Mouse (Mus musculus) liver (tissue): ENCODE measurements around the gene Tpcn2.

Experiments
- DNase-seq: peaks from one replicate; pipeline ENCODE4 v3.0.0-alpha.2; 2020; ENCODE audit warnings: mixed read lengths

The Tpcn2 gene

GRCm38 (mm10) chr7:145298666-145299490 lies 15.1 kb upstream of the Tpcn2 start:
- no peak for DNase-seq

- DNase-seq = no peak
Observed at GRCm38 (mm10) chr7:145293859-145294258, 10.0 kb upstream of the Tpcn2 start.

DNA sequence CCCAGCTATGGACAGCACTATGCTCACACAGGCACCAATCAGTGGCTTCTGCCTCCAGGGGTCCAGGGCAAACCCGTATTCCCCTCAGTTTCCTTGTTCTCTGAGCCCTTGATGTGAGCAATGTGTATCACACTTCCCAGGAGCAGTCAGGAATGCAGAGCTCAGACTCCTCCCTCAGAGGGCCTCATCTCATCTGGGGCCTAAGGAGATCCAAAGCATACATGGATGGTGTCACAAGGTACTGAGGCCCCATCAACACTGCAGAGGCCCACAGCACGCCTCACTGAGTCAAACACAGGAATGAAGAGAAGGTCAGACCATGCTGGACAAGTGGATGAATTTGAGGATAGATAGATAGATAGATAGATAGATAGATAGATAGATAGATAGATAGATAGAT lies 8.9 kb upstream of the Tpcn2 start:
- DNase-seq = no peak

DNA sequence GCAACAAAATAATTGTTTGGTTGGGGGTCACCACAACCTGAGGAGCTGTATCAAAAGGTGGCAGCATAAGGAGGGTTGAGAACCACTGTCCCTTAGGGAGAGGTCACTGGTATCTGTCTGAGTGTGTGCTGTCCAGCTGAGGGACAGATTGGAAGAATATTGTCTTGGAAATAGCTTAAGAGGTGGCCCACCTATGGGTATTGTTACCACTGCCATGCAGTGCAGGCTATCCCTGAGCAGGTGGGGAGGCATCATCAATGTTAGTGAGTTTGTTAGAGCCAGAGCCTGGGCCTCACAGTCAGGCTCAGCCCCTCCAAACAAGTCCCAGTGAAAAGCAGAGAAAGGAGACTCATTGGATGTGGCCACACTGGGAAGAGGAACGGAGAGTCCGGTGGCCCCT lies 8.0 kb upstream of the Tpcn2 start:
- no peak for DNase-seq

DNA sequence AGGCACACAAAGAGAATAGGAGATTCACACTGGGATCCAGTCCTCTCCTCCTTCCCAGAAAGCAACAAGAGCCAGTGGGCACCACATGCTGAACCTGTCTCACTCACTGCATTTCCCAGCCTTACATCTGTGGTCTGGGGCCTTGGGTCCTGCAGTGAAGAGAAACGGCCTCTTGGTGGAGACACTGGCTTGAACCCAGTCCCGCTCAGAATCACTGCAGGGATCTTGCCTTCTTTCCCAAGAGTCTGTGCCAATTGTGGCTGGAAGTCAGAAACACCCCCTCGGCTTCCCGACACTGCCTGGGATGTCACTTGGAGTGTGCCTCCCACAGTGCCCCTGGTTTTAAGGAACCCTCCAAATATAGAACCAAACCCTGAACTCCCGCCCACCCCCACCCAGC lies 5.5 kb upstream of the Tpcn2 start:
- DNase-seq = no peak

GRCm38 (mm10) chr7:145287410-145287809 lies 3.6 kb upstream of the Tpcn2 start:
- no peak for DNase-seq

DNA sequence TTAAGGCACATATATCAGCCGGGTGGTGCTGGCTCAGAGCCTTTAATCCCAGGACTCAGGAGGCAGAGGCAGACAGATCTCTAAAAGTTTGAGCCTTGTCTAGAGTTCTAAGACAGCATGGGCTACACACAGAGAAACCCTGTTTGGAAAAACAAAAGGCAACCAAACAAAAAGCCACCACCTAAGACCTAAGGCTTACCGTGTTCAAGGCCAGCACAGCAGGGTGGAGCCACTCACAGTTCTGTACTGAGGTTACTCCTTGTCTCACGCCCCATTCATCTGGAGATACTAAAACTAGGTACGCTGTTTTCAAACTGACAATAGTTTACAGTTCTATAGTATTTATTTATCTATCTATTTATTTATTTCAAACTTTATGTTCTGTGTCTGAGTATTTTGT lies 1.7 kb upstream of the Tpcn2 start:
- no peak for DNase-seq

DNA sequence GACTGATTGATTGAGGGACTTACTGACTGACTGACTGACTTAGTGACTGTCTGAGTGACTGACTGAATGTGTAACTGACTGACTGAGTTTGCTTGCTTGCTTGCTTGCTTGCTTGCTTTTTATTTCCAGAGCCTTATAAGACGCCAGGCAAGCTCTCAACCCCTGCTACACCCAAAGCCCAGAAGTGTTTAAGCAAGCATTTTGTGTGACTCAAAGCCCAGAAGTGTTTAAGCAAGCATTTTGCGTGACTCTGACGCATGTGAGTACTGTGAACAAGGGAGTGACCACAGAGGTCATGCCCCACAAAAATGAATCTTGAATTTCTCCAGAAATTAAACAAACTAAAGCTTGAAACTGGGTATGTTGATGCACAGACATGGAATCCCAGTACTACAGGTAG lies 482 bp upstream of the Tpcn2 start:
- DNase-seq = no peak

- no peak for DNase-seq
Observed at GRCm38 (mm10) chr7:145283041-145283440, 770 bp downstream of the Tpcn2 start.

- DNase-seq = no peak
Observed at GRCm38 (mm10) chr7:145281396-145281795, 2.4 kb downstream of the Tpcn2 start.

- DNase-seq = no peak
Observed at GRCm38 (mm10) chr7:145275488-145275887, 8.3 kb downstream of the Tpcn2 start.

DNA sequence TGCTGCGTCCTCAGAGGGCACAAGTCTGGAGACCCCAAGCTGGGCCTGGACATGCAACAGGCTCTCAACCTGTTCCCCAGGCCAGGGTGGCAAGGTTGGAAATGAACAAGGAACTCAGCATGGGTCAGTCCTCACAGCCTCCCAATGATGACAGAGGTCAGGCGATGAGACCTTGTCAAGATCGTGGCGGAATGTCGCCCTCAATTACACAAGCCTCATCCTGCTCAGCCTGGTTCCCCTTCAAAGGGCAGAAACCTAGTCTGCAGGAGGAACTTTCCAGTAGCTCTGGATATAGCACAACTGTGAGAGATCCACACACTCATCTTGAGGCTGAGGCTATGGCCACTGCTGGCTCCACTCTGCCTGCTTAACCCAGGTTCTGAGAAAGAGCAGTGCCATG lies 12.9 kb downstream of the Tpcn2 start:
- no peak for DNase-seq

- no peak for DNase-seq
Observed at GRCm38 (mm10) chr7:145268890-145269289, 14.9 kb downstream of the Tpcn2 start.

GRCm38 (mm10) chr7:145266011-145266410 lies 17.8 kb downstream of the Tpcn2 start:
- DNase-seq = no peak

DNA sequence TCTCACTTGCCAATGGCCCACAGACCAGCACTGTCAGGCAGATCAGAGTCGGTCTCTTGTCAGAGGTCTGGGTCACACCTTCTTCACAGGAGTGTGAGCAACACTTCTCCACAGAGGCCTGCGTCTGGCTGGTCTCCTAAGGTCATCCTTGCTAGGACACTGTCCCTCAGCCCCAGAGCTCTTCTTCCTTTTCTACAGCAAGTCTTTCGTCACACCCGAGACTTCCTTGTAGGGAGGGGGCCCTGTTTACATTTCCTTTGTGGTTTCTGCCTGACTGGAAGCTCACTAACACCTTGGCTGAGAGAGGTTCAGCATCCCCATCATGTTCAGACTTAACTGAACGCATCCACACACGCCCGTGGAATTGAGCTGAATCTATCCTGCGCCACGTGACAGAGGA lies 19.6 kb downstream of the Tpcn2 start:
- DNase-seq = no peak

DNA sequence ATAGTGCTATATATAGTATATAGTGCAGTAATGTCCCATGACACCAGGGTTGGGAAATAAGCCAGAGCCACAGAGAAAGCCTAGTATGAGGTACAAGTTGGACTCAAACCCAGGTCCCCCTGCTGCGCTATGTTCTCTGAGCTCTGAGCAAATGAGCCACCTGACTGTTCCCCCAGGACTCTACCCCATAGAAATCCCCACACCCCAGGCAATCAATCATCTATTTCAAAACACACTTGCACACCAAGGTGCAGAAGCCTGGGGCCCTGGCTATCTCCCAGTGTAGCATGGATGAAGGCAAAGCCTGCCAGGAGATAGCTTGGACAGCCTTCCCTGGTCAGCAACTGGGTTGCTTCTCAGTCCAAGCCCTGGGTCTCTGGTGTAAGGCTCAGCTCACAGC lies 27.7 kb downstream of the Tpcn2 start:
- no peak for DNase-seq

GRCm38 (mm10) chr7:145253986-145254630 lies 29.7 kb downstream of the Tpcn2 start:
- no peak for DNase-seq

GRCm38 (mm10) chr7:145252715-145253476 lies 30.9 kb downstream of the Tpcn2 start:
- DNase-seq = peak; percentile 78

- DNase-seq = no peak
Observed at GRCm38 (mm10) chr7:145250225-145250624, 33.6 kb downstream of the Tpcn2 start.

DNA sequence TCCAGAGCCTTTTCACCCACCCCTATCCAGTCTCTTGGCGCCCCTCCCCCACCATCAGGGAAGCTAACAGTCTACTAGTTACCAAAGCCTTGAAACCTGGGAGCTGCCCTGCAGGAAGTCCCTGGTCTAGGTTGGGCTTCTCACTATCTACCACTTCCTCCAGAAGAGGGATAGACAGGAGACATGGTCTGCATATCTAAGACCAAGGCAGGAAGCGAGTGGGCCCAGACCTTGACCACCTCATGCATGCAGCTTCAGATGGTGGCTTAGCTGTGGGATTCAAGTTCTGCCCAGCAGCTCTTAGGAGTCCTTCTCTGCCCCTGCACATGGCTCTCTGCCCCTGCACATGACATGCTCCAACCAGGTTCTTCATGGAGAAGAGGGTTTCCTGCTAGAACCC lies 34.9 kb downstream of the Tpcn2 start:
- no peak for DNase-seq

GRCm38 (mm10) chr7:145242851-145243712 lies 40.7 kb downstream of the Tpcn2 start:
- DNase-seq = peak; percentile 61

DNA sequence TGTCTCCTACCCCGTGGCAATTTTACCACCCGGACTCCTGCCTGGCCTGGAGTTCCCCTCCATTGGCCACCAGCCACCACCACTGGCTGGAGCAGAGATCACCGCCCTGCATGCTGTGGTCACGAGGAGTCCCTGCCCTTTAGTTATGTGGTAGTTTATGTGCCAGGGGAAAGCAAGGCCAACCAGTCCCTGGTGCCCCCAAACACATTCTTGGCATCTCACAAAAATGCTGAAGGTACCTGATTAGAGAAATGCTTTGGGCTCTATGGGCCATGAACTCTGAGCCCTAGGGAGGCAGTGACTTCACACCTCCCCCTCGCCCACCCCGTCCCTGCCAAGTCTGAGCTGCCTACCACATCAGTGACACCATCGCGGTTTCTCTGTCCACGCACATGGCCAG lies 41.8 kb downstream of the Tpcn2 start:
- no peak for DNase-seq

DNA sequence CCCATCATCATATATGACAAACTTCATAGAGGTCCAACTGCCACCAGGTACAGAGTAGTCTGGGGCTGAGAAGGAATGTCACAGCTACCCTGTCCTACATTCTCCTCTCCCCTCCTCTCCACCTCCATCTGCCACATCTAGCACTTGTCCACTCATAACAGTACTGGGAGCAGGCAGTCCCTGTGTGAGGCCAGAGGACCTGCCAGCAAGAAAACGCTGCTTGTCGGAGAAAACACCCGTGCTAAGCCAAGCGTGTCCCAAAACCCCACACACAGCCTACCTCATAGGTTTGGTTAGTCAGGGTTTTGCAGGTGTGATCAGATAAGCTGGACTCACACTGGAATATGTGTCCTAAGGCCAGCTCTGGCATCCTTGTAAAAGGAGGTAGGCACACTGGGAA lies 42.9 kb downstream of the Tpcn2 start:
- no peak for DNase-seq
